ENCODE assay signal across 8 mouse cellular contexts in the genomic region with DNA sequence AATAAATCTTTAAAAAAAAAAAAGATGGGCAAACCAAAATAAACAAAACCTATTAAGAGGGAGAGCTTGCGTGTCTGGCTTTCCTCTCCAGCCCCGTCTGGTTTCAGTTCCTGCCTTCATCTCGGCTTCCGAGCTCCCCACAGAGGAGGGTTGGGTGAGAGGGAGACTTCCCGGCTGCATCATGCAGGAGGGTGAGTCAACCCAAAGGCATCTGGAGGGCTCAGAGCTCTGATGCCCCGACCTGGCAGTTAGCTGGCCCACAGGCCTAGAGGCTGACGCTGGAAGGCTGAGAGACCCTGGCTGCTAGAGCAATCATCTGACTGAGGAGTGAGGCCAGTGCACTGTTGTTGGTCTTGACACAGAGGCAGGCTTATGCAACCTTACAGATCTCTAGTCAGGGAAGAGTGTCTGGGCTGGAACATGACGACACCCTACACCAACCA. TPM values are rescaled to one million over a fixed set of nuclear protein-coding genes. Genes with fewer than 3 reads are reported as not detected.
A peak's percentile ranks its signal among the peaks of the same experiment; 100 is the strongest.
DNase-seq lines count a peak whose midpoint lies in the region; ATAC-seq and TF ChIP-seq lines count a peak whose summit lies in the region.

No protein-coding gene starts in this region.

- H3K9me3 ChIP-seq in heart, embryonic 13.5 days: no peaks in the 10 kb centered on the region
- no peaks in the 10 kb centered on the region for H3K9me3 ChIP-seq in midbrain, postnatal 0 days (ENCODE audit: low read length)

- H3K27me3 ChIP-seq in heart, embryonic 13.5 days (replicated peaks): no peaks in the 10 kb centered on the region
- H3K27me3 ChIP-seq in midbrain, postnatal 0 days (ENCODE audit: insufficient read depth, low read length): no peaks in the 10 kb centered on the region

- no peak overlapping the region for H3K4me3 ChIP-seq in heart, embryonic 13.5 days
- H3K4me3 ChIP-seq in midbrain, postnatal 0 days (ENCODE audit: low read depth, low read length): no peak overlapping the region

- WGBS in heart, embryonic 13.5 days: 17% methylated on average over 8 of the region's 8 CpGs
- 83% methylated on average over 8 of the region's 8 CpGs for WGBS in midbrain, postnatal 0 days

- peak; percentile 49 to 53 for DNase-seq in right cerebral cortex, adult 2 months (ENCODE audit: low spot score in 2 of 2)
- DNase-seq in right cerebral cortex, postnatal 14 days: no peak
- DNase-seq in cerebellum, adult 8-10 months: peak; percentile 33
- DNase-seq in lung, postnatal 14 days: peak; percentile 70
- no peak for DNase-seq in embryo, embryonic 10 days (ENCODE audit: low spot score)
- no peak for DNase-seq in midbrain, postnatal 0 days (ENCODE audit: low spot score)

- peak overlapping the region; percentile 0 for H3K4me2 ChIP-seq in heart, embryonic 13.5 days
- no peak overlapping the region for H3K4me2 ChIP-seq in midbrain, postnatal 0 days (ENCODE audit: low read depth, low read length, poor library complexity, severe bottlenecking)

- peak overlapping the region; percentile 91 for H3K27ac ChIP-seq in heart, embryonic 13.5 days (replicated peaks)
- H3K27ac ChIP-seq in midbrain, postnatal 0 days (ENCODE audit: low read depth, low read length): no peak overlapping the region

- no peak for TF ChIP-seq CTCF in midbrain, postnatal 0 days (IDR thresholded peaks at IDR 0.05)

- H3K9ac ChIP-seq in heart, embryonic 13.5 days: peak overlapping the region; percentile 1; the same call in 1 of the 2 replicates
- no peak overlapping the region for H3K9ac ChIP-seq in midbrain, postnatal 0 days (replicated peaks; ENCODE audit: low read length, poor library complexity, severe bottlenecking)

- ATAC-seq in heart, embryonic 13.5 days (ENCODE audit: extremely low read depth, insufficient number of reproducible peaks, low FRiP score, low TSS enrichment): peak; percentile 62; the same call in 1 of the 2 replicates
- ATAC-seq in erythroblast, adult 5-6 weeks (replicated peaks; ENCODE audit: low FRiP score, poor library complexity, severe bottlenecking): no peak
- ATAC-seq in midbrain, postnatal 0 days (ENCODE audit: low FRiP score): no peak

- peaks cover 35% of the 10 kb centered on the region for H3K4me1 ChIP-seq in heart, embryonic 13.5 days
- no peaks in the 10 kb centered on the region for H3K4me1 ChIP-seq in midbrain, postnatal 0 days (ENCODE audit: insufficient read depth, low read length)

- peaks cover 69% of the 10 kb centered on the region for H3K36me3 ChIP-seq in heart, embryonic 13.5 days
- H3K36me3 ChIP-seq in midbrain, postnatal 0 days (ENCODE audit: insufficient read depth, low read length): peaks cover 48% of the 10 kb centered on the region

RNA-seq across cellular contexts. Expression of a gene that starts 23.1 kb away (rescaled TPM):
- polyA plus RNA-seq in heart, embryonic 13.5 days (2015; fragmentation: Nextera tagmentation; extraction: Ambion mirVana): 95.9 and 101 TPM in 2 replicates
- 16.3 and 25.5 TPM in 2 replicates for total RNA-seq in erythroblast, adult 5-6 weeks (2015; ENCODE audit: low replicate concordance)
- 6.8 and 26.4 TPM in 2 replicates for total RNA-seq in erythroblast, adult 5-6 weeks (2017; ENCODE audit: low replicate concordance)
- total RNA-seq in midbrain, postnatal 0 days (2014; rRNA removed): 154 and 191 TPM in 2 replicates
- 165 and 173 TPM in 2 replicates for polyA plus RNA-seq in midbrain, postnatal 0 days (2015; fragmentation: Nextera tagmentation; extraction: Ambion mirVana)

RNA-seq across cellular contexts. Expression of a gene that starts 23.3 kb away (rescaled TPM):
- 39.7 and 47.3 TPM in 2 replicates for polyA plus RNA-seq in heart, embryonic 13.5 days (2015; fragmentation: Nextera tagmentation; extraction: Ambion mirVana)
- total RNA-seq in erythroblast, adult 5-6 weeks (2015; ENCODE audit: low replicate concordance): 17.8 and 31.3 TPM in 2 replicates
- 16.9 and 17.3 TPM in 2 replicates for total RNA-seq in erythroblast, adult 5-6 weeks (2017; ENCODE audit: low replicate concordance)
- total RNA-seq in midbrain, postnatal 0 days (2014; rRNA removed): 48.6 and 56.3 TPM in 2 replicates
- polyA plus RNA-seq in midbrain, postnatal 0 days (2015; fragmentation: Nextera tagmentation; extraction: Ambion mirVana): 39.1 and 40.5 TPM in 2 replicates

RNA-seq across cellular contexts. Expression of a gene that starts 50.2 kb away (rescaled TPM):
- polyA plus RNA-seq in heart, embryonic 13.5 days (2015; fragmentation: Nextera tagmentation; extraction: Ambion mirVana): 7.8 and 8.7 TPM in 2 replicates
- not detected in 2 replicates for total RNA-seq in erythroblast, adult 5-6 weeks (2015; ENCODE audit: low replicate concordance)
- 0.70 and 1.0 TPM in 2 replicates for total RNA-seq in erythroblast, adult 5-6 weeks (2017; ENCODE audit: low replicate concordance)
- 9.4 and 9.7 TPM in 2 replicates for total RNA-seq in midbrain, postnatal 0 days (2014; rRNA removed)
- 4.7 and 4.9 TPM in 2 replicates for polyA plus RNA-seq in midbrain, postnatal 0 days (2015; fragmentation: Nextera tagmentation; extraction: Ambion mirVana)

RNA-seq across cellular contexts. Expression of a gene that starts 50.2 kb away (rescaled TPM):
- polyA plus RNA-seq in heart, embryonic 13.5 days (2015; fragmentation: Nextera tagmentation; extraction: Ambion mirVana): 12.0 and 14.3 TPM in 2 replicates
- total RNA-seq in erythroblast, adult 5-6 weeks (2015; ENCODE audit: low replicate concordance): 6.7 and 15.3 TPM in 2 replicates
- 25.0 TPM in 2 replicates for total RNA-seq in erythroblast, adult 5-6 weeks (2017; ENCODE audit: low replicate concordance)
- total RNA-seq in midbrain, postnatal 0 days (2014; rRNA removed): 21.8 and 22.9 TPM in 2 replicates
- 17.5 and 21.8 TPM in 2 replicates for polyA plus RNA-seq in midbrain, postnatal 0 days (2015; fragmentation: Nextera tagmentation; extraction: Ambion mirVana)

Comparison
In these comparisons a context has a peak if more than half of its experiments do, and no peak if none do; other contexts are left out.
1. DNase-seq: peak in right cerebral cortex, adult 2 months (2 of 2), cerebellum, adult 8-10 months (single experiment) and lung, postnatal 14 days (single experiment); none in right cerebral cortex, postnatal 14 days (single experiment), embryo, embryonic 10 days (single experiment) and midbrain, postnatal 0 days (single experiment).